Mouse (Mus musculus): ENCODE data around the gene Zfp422.

DNA sequence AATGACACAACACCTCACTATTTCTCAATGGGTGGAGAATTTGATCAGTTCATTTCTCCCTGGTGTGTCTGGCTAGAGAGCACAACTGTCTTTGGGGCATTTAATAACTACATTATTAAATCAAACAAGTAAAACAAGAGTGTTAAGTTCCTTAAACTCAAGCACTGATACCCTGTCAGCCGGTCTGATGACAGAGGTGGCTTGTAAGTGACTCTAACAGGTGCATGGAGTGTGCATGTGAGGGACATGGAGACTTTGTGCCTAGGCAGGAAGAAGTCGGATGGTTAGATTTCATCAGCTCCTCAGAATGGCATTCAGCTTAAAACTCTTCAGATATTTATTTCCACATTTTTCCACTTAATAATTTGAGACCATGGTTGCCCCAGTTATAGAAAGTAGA is 34.6 kb upstream of the Zfp422 start:
- no peak for TF ChIP-seq POLR2A (IDR thresholded peaks at IDR 0.05; ENCODE audit: borderline replicate concordance, insufficient read depth, low read length)
- no peak for TF ChIP-seq CTCF (IDR thresholded peaks at IDR 0.05; ENCODE audit: borderline replicate concordance, insufficient read depth, low read depth, low read length)
